Mouse (Mus musculus) ES-CJ7 (cell line): Measurements from ENCODE around the gene Rnf166.

Experiments used
- DNase-seq: peaks from one replicate; pipeline ENCODE4 v3.0.0; 2011; ENCODE audit warnings: low read depth, low spot score

Gene Rnf166

DNA sequence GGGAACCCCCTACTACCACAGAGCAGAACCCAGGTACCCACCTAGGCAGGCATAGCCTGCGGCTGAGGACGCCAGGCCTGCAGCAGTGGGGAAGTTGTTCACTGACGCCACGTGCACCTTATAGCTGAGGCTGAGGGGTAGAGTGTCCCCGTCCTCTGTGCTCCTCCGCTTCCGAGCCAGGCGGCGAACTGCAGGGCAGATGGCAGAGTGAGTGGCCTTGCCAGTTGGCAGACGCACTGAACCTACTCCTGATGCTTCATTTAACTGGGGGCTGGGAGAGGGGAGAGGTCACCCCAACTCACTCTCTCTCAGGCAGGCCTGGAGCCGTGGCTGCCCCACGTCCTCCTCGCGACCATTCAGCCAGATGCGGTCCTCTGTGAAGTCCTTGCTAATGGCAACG, 36.5 kb downstream of the Rnf166 start:
- DNase-seq = no peak

DNA sequence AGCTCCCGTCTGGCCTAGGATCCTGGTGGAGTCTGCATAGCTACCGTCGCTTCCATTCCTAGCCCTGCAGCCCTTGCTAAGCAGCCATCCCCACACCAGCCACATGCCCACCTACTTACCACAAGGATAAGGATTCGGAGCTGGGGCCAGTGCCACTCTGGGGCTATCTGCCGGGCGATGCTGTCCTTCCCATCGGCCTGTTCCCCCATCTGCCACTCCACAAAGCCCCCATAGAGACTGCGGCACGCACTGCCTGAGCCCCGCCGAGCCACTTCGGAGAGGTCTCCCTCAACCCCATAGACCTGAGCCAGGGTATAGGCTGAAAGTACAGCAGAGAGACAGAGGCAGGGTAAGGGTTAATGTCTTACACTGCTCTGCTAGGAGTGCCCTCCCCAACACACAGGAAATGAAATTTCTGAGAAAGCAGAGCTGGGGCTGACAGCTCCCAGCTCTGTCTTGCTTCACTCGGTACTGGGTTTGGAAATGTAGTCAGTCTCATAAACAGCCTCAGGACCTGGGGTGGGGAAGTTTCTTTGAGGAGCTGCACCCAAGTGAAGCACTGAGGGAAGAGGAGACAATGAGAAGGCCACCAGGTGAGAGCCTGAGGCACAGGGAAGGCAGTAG, 38.0 kb downstream of the Rnf166 start:
- DNase-seq = no peak

DNA sequence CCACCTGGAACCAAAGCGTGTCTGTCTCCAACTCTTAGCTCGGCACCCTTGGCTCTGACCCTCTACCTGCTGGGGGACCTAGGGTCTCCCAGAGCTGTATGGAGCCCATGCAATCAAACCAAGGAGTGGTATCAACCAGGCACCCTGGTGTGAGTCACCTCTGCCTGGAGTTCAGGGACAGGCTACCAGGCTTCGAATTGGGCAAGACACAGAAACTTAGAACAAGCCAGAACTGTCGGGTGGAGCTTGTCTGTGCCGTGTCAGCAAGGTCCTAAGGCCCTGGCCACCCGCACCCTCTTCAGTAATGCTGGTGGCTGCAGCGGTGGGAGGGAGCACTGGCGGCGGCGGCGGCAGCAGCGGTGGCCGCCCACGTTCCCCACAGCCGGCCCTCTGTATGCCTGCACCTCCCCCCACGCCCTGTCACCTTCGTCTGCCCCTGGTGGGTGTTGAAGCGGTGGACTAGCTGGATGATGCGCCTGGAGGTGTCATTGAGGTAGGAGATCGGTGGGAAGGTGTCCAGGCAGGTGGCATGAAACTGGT, 39.2 kb downstream of the Rnf166 start:
- no peak for DNase-seq

DNA sequence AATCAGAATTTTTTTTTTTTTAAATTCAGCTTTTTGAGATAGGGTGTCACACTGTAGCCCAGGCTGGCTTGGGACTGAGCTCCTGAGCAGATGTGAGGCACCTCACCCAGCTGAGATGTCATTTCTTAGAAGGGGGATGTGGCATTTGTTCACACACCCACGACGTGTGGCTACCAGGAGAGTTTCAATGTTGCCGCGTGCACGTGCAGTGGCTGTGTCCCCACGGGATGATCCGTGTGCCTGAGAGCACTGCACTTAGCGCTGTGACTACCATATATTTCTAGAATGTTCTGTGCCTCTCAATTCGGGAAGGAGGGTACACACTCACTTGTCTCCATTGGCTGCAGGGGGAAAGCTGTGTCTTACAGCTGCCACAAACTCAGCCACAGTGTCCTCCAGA, 39.7 kb downstream of the Rnf166 start:
- no peak for DNase-seq

DNA sequence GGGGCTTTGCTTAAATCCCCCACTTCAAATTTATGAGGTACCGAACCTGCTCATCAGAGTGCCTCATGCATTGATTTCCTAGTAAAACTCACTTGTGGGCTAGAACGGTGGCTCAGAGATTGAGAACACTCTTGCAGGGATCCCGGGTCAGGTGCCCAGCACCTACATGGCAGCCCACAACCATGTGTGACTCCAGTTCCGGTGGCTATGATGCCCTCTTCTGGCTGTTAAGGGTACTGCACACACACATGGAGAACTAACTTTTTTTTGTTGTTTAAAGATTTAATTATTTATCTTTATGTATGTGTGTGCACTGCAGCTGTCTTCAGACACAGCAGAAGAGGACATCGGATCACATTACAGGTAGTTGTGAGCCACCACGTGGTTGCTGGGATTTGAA, 40.5 kb downstream of the Rnf166 start:
- DNase-seq = peak; percentile 66

DNA sequence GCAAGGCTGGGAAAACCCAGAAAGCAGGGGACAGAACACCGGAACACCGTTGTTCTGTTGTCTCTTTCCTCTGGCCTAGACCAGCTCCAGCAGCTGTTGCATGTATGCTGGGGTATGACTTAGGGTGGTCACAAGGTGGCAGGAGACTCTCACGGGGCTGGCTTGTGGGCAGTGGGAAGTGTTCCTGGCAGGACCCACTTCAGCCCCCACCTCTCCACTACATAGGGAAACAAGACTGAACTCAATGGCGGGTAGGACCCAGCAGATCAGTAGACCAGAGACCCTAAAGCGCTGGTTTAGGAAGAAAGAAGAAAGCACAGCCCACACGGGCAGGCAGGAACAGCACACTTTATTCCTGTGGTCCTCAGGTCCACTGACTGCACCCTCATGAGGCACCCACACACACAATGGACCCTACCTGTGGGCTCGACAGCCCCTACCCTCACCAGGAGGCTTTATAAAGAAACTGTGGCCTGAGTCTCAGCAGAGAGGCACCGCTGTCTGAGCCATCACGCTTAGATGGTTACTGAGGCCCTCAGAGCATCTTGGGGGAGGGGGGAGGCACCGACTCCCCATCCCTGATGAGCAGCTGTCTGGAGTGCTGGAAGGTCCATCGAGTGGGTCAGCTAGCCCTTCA, 42.5 kb downstream of the Rnf166 start:
- DNase-seq = peak; percentile 67

DNA sequence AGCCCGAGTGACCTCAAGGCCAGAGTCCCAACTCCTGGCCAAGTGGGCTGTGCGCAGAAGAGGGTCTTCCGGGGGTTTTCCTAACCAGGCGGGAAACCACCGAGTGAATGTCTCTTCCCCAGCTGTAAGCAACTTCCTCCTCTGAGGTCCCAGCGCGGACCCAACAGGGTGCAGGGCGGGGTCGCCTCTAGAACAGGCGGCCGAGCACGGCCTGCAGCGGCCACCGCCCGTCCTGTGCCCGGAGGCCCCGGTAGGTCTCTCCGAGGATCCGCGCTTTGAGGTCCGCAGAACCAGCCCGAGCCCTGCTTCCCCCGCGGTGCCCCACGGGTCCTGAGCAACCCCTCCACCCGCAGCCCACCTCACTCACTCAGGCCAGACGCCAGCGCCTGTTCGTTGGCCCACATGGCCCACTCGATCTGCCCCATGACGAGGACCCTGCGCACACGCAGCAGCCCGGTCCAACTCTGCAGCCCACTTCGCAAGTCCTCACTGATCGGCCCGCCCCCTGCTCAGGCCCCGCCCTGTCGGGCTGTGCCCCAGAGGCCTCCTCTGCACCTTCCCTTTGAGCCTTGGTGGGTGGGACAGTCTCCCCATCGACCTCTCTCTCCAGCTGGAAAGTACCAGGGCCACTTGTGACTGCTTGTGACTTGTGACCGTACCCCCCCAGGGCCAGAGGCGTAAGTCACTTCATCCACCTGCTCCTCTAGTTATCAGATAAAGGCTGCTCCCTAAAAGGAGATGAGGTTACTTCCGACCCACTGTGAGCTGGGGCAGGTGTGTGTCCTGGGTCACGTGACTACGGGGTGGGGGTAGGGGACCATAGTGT, 43.2 kb downstream of the Rnf166 start, which contains the start of gene Cyba:
Gene Cyba (minus strand): TSS at position 488 of the 826 bp plus-strand sequence.
- DNase-seq = peak; percentile 69

DNA sequence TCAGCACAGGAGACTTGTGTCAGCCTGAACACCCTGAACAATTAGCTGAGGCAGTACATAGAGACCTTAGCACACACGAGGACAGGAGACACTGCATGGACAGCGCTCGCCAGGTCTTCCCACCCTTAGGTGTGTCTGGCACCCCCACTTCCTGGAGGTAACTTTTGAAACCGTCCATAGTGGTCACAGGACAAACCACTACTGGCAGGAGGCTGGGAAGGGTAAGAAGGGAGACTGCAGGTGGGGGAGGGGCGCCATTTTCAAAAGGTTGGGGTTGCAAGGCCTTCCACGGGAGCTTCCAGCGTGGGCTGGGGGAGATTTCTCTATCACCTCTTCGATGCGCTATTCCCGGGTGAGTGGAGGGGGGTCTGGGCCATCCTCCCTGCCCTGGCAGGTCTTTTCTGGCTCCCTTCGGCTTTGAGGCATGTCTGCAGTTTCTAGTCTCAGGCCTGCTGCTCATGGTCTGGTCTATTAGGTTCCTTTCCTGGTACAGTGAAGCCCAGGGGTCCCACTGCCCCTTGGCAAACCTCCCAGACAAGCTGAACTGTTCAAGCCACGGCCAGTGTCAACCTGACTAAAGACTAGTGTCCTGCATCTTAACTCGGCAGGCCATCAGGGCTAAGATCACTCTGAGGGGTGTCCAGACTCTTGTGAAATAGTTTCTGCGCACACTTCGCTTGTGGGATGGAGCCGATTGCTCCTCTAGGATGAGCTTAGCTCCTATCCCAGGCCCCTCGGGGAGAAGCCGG, 44.0 kb downstream of the Rnf166 start:
- DNase-seq = no peak

DNA sequence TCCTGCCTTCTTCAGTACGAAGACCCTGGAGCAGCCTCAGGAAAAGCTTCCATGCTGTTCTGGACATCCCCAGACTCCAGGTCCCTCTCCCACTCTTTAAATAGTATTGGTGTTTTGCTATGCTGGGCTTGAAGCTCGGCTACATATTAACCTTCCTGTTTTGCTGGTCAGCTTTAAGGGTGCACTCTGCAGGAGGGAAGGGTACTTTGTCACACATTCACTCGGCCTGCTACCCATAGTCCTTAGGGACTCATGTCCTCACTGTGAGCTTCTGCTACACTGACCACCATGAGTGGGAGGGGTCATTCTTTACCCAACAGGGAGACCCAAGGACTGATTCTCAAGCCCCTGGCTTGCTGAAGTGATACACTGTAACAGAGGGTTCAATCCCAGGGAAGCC, 45.2 kb downstream of the Rnf166 start:
- no peak for DNase-seq

DNA sequence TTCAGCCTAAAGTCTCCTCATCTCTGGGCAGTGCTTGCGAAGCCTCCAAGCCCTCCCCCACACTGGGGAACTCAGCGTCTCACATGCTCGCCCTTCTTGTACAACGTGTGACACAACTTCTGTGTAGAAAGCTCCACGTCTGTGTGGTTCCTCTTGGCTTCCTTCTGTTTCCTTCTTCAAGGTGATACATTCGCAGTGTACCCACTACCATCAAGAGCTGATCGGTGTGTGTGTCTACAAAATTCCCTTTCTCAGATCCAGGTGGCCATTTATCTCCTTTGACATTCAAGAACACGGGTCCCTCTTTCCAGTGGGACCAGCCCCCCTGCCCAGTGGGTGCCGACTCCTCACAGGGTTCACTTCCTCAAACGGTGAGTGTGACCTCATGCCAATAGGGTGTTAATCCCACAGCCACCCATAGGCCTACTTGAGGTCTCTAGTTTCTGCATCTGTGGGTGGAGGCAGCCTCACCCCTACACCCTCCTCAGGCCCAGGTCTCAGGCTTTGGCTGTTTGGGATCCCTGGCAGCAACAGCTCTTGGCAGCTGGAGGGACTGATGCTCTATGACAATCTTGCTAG, 45.7 kb downstream of the Rnf166 start:
- DNase-seq = no peak

DNA sequence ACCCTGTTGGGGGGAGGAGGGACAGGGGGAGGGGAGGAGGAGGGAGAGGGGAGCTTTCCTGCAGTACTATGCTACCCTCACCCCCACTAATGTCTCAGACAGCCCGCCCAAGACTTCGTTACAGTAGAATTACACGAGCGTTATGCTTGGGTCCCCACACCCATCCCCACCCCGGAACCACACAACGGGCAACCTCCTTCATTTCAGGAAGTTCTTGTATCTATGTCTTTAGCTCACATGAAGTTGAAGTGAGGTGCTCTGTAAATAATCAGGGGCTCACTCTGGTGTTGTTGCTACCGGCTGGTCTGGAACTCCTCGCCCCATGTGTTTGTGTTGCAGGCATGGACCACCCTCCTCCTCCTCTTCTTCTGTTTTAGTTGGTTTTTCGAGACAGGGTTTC, 47.7 kb downstream of the Rnf166 start:
- DNase-seq = no peak

DNA sequence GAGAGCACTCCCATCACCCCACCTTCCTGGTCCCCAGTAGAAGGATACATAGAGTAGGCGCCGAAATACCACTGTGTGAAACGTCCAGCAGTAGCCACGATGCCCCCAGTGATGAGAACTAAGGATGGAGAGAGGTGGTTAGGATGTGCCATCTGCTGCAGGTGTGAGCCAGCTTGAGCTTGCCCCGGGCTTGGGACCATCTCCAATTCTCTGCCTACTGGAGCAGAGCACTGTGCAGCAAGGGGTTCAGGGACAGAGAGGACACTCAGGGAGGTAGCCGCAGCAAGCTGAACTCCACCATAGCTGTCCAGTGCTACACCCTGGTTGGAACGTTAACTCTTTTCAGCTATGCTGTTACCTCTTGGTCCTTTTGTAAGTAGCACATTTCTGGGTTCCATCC, 48.3 kb downstream of the Rnf166 start:
- DNase-seq = no peak

DNA sequence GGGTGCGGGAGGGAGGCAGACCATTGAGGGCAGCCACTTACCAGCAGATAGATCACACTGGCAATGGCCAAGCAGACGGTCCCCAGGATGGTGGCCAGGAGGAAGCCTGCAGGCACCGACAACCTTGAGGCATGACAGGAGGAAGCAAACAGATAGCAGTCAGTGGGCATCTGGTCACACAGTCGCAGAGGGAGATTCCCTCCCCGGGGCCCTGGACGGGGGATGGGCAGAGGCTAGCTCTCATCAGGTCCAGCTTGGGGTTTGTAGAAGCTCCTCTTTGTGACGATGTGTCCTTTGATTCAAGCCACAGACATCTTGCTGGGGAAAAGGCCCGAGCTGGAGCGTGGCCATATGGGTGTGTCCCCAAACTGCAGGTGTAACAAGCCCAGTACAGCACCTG, 49.7 kb downstream of the Rnf166 start:
- DNase-seq = no peak

DNA sequence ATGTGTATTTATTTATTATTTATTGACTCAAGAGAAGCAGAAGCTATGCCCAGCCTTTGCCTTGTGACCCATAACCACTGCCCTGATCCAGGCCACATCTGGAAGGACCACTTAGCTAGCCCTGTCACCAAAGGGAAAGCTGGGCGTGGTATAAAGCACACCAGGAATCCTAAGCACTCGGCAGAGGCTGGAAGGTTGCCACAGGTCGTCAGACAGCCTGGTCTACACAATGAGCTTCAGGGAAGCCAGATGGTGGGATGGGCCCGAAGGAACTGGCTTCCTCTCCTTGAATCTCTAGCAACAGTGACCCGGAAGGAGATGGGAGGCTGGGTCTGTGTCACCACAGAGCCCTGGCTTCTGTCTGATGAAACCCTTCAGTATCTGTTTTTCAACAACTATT, 52.2 kb downstream of the Rnf166 start:
- DNase-seq = peak; percentile 73

DNA sequence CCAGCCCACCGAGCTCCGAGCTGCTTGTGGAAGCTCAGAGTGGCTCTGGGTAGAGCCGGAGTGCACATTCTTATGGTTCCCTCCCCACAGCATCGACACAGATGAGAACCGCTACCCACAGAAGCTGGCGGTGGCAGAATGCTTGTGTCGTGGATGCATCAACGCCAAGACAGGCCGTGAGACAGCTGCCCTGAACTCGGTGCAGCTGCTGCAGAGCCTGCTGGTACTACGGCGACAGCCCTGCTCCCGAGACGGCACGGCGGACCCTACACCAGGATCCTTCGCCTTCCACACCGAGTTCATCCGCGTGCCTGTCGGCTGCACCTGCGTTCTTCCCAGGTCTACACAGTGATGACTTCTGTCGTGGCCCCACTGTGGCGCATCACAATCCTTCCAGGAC, 52.6 kb downstream of the Rnf166 start:
- DNase-seq = no peak

DNA sequence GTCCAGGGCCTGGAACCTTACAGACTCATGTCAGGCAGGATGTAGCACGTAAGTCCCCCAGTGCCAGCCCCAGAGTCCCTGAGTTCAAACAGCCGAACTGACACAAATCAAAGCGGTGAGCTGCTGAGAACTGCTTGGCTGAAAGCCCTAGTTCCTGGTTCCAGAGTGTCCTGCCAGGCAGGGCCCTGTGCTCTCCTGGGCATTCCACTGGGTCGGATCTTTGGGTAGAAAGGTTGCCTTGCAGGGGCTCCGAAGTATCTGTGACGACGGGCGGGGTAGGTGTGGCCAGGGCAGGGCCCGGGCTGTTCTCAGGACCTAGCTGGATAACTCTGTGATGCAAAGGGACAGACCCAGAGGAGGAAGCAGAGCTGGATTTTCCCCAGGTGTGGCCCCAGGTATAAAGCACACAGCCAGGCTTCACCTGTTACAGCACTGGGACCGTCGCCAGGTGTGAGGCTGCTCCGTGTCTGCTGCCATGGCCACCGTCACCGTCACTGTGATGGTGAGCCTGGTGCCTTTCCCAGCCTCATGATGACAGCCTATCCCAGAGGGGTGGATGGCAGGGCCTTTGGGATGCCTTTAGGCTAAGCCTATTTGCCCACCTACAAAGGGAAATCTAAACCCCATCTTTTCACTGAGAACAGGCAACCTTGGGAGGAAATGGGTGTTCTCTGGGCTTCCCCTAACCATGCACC, 54.3 kb downstream of the Rnf166 start, which contains the start of gene Il17c:
Gene Il17c (plus strand): TSS at position 645 of the 695 bp plus-strand sequence.
- DNase-seq = no peak

DNA sequence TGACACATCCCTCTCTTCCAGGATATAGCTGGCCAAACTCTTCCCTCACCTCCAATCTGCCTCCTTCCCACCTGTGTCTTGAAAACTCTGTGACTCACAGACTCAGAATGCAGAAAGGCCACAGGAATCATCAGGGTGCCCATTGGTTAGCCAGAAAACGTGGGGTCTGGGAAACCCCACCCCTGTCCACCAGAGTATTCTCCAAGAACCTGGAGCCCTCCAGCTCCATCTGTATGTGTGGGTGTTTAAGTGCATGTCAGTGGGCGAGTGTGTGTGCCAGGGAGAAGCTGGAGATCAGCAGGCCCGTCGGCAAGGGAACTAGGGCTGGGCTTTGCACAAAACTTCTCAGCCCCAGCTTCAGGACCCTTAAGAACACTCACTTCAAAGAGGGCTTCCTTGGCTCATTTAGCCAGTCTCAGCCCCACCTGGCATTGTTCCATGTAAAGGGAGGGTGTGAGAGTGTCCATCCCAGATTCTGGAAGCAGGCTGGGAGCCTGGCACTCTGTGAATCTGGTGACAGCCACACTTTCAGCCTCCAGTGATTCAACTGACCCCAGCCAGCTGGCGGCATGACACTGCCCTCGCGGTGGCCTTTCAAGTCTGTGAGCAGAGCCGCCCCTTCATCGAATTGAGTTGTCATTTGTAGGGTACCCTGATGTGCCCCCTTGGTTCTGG, 55.8 kb downstream of the Rnf166 start:
- no peak for DNase-seq
